Mouse (Mus musculus): ENCODE results near the gene Nexn.

GRCm38 (mm10) chr3:152247708-152248107 is 18.4 kb downstream of the Nexn start:
- TF ChIP-seq CTCF (IDR thresholded peaks at IDR 0.05; ENCODE audit: low read depth) (no peak), EP300 (IDR thresholded peaks at IDR 0.05; ENCODE audit: low read depth) (no peak)

Data from heart, postnatal 0 days (tissue).